In genomic region chr5:144909521-144909920, GRCm38 (mm10) we compare ENCODE assay signal across 22 mouse cellular contexts. TPM values are rescaled to one million over a fixed set of nuclear protein-coding genes. Genes with fewer than 3 reads are reported as not detected.
DNase-seq lines count a peak whose midpoint lies in the region; ATAC-seq and TF ChIP-seq lines count a peak whose summit lies in the region.
"Had no signal": no experiment of that assay in that cellular context is flagged by ENCODE, and none has a peak within 500 bp of the region (broad histone marks: within the 10 kb centered on the region; RNA-seq: fewer than 3 reads in every experiment).

No protein-coding gene starts in this region.

- no peaks in the 10 kb centered on the region for H3K9me3 ChIP-seq in forebrain, embryonic 16.5 days (ENCODE audit: control insufficient read depth, low read length)
- no peaks in the 10 kb centered on the region for H3K9me3 ChIP-seq in forebrain, embryonic 11.5 days (ENCODE audit: control insufficient read depth, low read length)
- no peaks in the 10 kb centered on the region for H3K9me3 ChIP-seq in heart, embryonic 16.5 days (replicated peaks; ENCODE audit: control insufficient read depth, low read length)
- H3K9me3 ChIP-seq: embryonic facial prominence, embryonic 13.5 days; hindbrain, embryonic 12.5 days had no signal

- WGBS in forebrain, embryonic 16.5 days = 86% methylated on average over 4 of the region's 4 CpGs
- WGBS in forebrain, embryonic 11.5 days = 88% methylated on average over 4 of the region's 4 CpGs
- 60% methylated on average over 4 of the region's 4 CpGs for WGBS in heart, embryonic 16.5 days

- TF ChIP-seq CTCF in brain, embryonic 14.5 days (IDR thresholded peaks at IDR 0.05; ENCODE audit: borderline replicate concordance, extremely low read depth, insufficient read depth, insufficient read length) = no peak

- peak; percentile 56; the same call in 1 of the 2 replicates for ATAC-seq in forebrain, embryonic 16.5 days
- no peak for ATAC-seq in forebrain, embryonic 11.5 days (replicated peaks; ENCODE audit: low FRiP score)
- ATAC-seq in heart, embryonic 16.5 days (replicated peaks; ENCODE audit: extremely low read depth, insufficient read depth, low FRiP score) = 0 out of 2 replicates have a peak, but pooled peaks have one; percentile 29
- ATAC-seq: hindbrain, embryonic 16.5 days; inflammation-experienced regulatory T-cells, adult 6 months; intestine, postnatal 0 days had no signal

- H3K27ac ChIP-seq in forebrain, embryonic 16.5 days (ENCODE audit: low read length) = no peak overlapping the region
- no peak overlapping the region for H3K27ac ChIP-seq in forebrain, embryonic 11.5 days (ENCODE audit: low read depth, low read length)
- H3K27ac ChIP-seq in heart, embryonic 16.5 days (ENCODE audit: low read length) = no peak overlapping the region
- H3K27ac ChIP-seq: embryonic facial prominence, embryonic 13.5 days; hindbrain, embryonic 12.5 days had no signal

- H3K36me3 ChIP-seq in forebrain, embryonic 16.5 days (ENCODE audit: control insufficient read depth, insufficient read depth) = no peaks in the 10 kb centered on the region
- H3K36me3 ChIP-seq in forebrain, embryonic 11.5 days (ENCODE audit: control insufficient read depth, insufficient read depth, low read length) = no peaks in the 10 kb centered on the region
- no peaks in the 10 kb centered on the region for H3K36me3 ChIP-seq in heart, embryonic 16.5 days (ENCODE audit: control insufficient read depth, insufficient read depth)
- H3K36me3 ChIP-seq: embryonic facial prominence, embryonic 13.5 days; hindbrain, embryonic 12.5 days had no signal

- H3K4me2 ChIP-seq in forebrain, embryonic 16.5 days (ENCODE audit: low read length) = no peak overlapping the region
- H3K4me2 ChIP-seq in forebrain, embryonic 11.5 days (ENCODE audit: low read depth, low read length, severe bottlenecking) = no peak overlapping the region
- no peak overlapping the region for H3K4me2 ChIP-seq in heart, embryonic 16.5 days (ENCODE audit: low read depth, low read length)
- H3K4me2 ChIP-seq: embryonic facial prominence, embryonic 13.5 days; hindbrain, embryonic 12.5 days had no signal

- no peak overlapping the region for H3K4me3 ChIP-seq in forebrain, embryonic 16.5 days (replicated peaks; ENCODE audit: low read length)
- H3K4me3 ChIP-seq in forebrain, embryonic 11.5 days (ENCODE audit: low read depth, low read length) = no peak overlapping the region
- no peak overlapping the region for H3K4me3 ChIP-seq in heart, embryonic 16.5 days (ENCODE audit: low read length)
- H3K4me3 ChIP-seq: embryonic facial prominence, embryonic 13.5 days; hindbrain, embryonic 12.5 days had no signal

- peaks cover 16% of the 10 kb centered on the region for H3K4me1 ChIP-seq in forebrain, embryonic 16.5 days (replicated peaks; ENCODE audit: control insufficient read depth, insufficient read depth, low read length)
- H3K4me1 ChIP-seq in forebrain, embryonic 11.5 days (replicated peaks; ENCODE audit: control insufficient read depth, insufficient read depth, low read length) = no peaks in the 10 kb centered on the region; the same call in 1 of the 2 replicates
- peaks cover 33% of the 10 kb centered on the region for H3K4me1 ChIP-seq in heart, embryonic 16.5 days (ENCODE audit: control insufficient read depth, insufficient read depth, low read length)

- DNase-seq in forebrain, embryonic 11.5 days (ENCODE audit: low spot score) = no peak
- no peak for DNase-seq in heart, adult 11 months
- peak; percentile 37 for DNase-seq in lung, postnatal 10 days
- DNase-seq in lung, adult 18-20 months = no peak
- DNase-seq in brain, embryonic 14.5 days (ENCODE audit: low read depth) = peak; percentile 32
- no peak for DNase-seq in thymus, postnatal 36 days
- DNase-seq: adrenal gland, adult 8-10 months; adrenal gland, postnatal 36 days; cerebellum, adult 11-12 months; cerebellum, adult 9-11 months; cerebellum, postnatal 36 days; gastrocnemius, postnatal 25 days; heart, postnatal 36 days; kidney, adult 8-10 months had no signal

- H3K9ac ChIP-seq in forebrain, embryonic 16.5 days (replicated peaks; ENCODE audit: low read depth, low read length) = no peak overlapping the region
- H3K9ac ChIP-seq in forebrain, embryonic 11.5 days (ENCODE audit: low read length) = no peak overlapping the region
- no peak overlapping the region for H3K9ac ChIP-seq in heart, embryonic 16.5 days (ENCODE audit: low read length)
- H3K9ac ChIP-seq: embryonic facial prominence, embryonic 13.5 days; hindbrain, embryonic 12.5 days had no signal

- H3K27me3 ChIP-seq in forebrain, embryonic 16.5 days (replicated peaks; ENCODE audit: control insufficient read depth, insufficient read depth, low read length) = no peaks in the 10 kb centered on the region
- H3K27me3 ChIP-seq in forebrain, embryonic 11.5 days (ENCODE audit: control insufficient read depth, insufficient read depth, low read length) = no peaks in the 10 kb centered on the region
- no peaks in the 10 kb centered on the region for H3K27me3 ChIP-seq in heart, embryonic 16.5 days (ENCODE audit: control insufficient read depth, insufficient read depth, low read length)
- H3K27me3 ChIP-seq: CH12.LX; embryonic facial prominence, embryonic 13.5 days; hindbrain, embryonic 12.5 days had no signal

- no peak for TF ChIP-seq POLR2A in brain, embryonic 14.5 days (IDR thresholded peaks at IDR 0.05; ENCODE audit: borderline replicate concordance, extremely low read depth, insufficient read depth, insufficient read length, poor library complexity, severe bottlenecking)

RNA-seq across cellular contexts. Expression of gene Smurf1, which starts 56.1 kb away (rescaled TPM):
- polyA plus RNA-seq in forebrain, embryonic 16.5 days (2015; fragmentation: Nextera tagmentation; extraction: Ambion mirVana) = 25.4 and 28.2 TPM in 2 replicates
- 18.3 and 21.4 TPM in 2 replicates for polyA plus RNA-seq in forebrain, embryonic 11.5 days (2014; fragmentation: Nextera tagmentation; extraction: Ambion mirVana)
- 9.3 and 13.5 TPM in 2 replicates for polyA plus RNA-seq in heart, embryonic 16.5 days (2015; fragmentation: Nextera tagmentation; extraction: Ambion mirVana)
- 50.6 and 65.4 TPM in 2 replicates for polyA plus RNA-seq in brain, embryonic 14.5 days (2012; rRNA removed)

Comparison
In these comparisons a context has a peak if more than half of its experiments do, and no peak if none do; other contexts are left out.
1. DNase-seq: peak in lung, postnatal 10 days (single experiment) and brain, embryonic 14.5 days (single experiment); none in forebrain, embryonic 11.5 days (single experiment), heart, adult 11 months (single experiment), lung, adult 18-20 months (0 of 2) and thymus, postnatal 36 days (0 of 2).